In the genomic region with DNA sequence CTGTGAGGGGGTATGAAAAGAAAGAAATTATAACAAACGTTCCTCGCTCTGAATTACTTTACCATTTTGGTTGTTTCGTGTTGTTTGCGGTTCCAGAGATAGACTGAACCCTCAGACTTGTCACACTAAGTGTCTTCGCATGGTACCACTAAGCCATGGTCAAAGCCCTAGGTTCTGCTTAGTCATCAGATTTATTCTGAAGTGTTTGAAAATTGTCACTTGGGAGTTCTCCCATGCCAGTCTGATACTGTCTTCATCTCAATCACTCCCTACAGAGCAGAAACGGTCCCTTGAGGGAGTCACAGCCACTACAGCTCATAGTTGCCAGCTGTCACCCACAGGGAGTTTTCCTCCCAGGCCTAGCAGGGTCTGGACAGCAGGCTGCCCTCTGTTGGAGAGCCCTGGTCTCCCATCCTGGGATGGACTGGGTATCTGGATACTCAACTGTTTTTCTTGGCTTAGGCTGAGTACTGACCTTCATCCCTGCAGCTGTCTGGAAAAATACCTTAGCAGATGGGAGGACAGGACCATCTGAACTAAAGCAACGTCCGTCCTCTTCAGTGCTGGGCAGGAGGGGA, we compare ENCODE assay signal across 10 mouse cellular contexts. TPM values are rescaled to one million over a fixed set of nuclear protein-coding genes. Genes with fewer than 3 reads are reported as not detected.
DNase-seq lines count a peak whose midpoint lies in the region; ATAC-seq and TF ChIP-seq lines count a peak whose summit lies in the region.
"Had no signal": no experiment of that assay in that cellular context is flagged by ENCODE, and none has a peak within 500 bp of the region (broad histone marks: within the 10 kb centered on the region; RNA-seq: fewer than 3 reads in every experiment).

No protein-coding gene starts in this region.

- ATAC-seq in kidney, embryonic 15.5 days (replicated peaks; ENCODE audit: low FRiP score): no peak
- no peak for ATAC-seq in liver, postnatal 0 days
- no peak for ATAC-seq in activated CD4-positive, CD25-positive, alpha-beta regulatory T cell, adult 4 months

- TF ChIP-seq CTCF in liver, postnatal 0 days (IDR thresholded peaks at IDR 0.05; ENCODE audit: low read depth): peak; percentile 51

- no peak overlapping the region for H3K4me3 ChIP-seq in kidney, embryonic 15.5 days (replicated peaks)
- H3K4me3 ChIP-seq in liver, postnatal 0 days (ENCODE audit: low read depth, low read length): no peak overlapping the region
- H3K4me3 ChIP-seq: midbrain, embryonic 12.5 days had no signal

- no peaks in the 10 kb centered on the region for H3K9me3 ChIP-seq in kidney, embryonic 15.5 days (replicated peaks)
- no peaks in the 10 kb centered on the region for H3K9me3 ChIP-seq in liver, postnatal 0 days (ENCODE audit: low read length)
- H3K9me3 ChIP-seq: midbrain, embryonic 12.5 days had no signal

- no peak overlapping the region for H3K4me2 ChIP-seq in kidney, embryonic 15.5 days
- H3K4me2 ChIP-seq in liver, postnatal 0 days (ENCODE audit: low read depth, low read length): no peak overlapping the region
- H3K4me2 ChIP-seq: midbrain, embryonic 12.5 days had no signal

- peaks cover 11% of the 10 kb centered on the region; the same call in 1 of the 2 replicates for H3K4me1 ChIP-seq in kidney, embryonic 15.5 days
- peaks cover 4% of the 10 kb centered on the region; the same call in 1 of the 2 replicates for H3K4me1 ChIP-seq in liver, postnatal 0 days (ENCODE audit: insufficient read depth)

- H3K9ac ChIP-seq in kidney, embryonic 15.5 days: no peak overlapping the region
- no peak overlapping the region for H3K9ac ChIP-seq in liver, postnatal 0 days (replicated peaks)

- H3K27me3 ChIP-seq in kidney, embryonic 15.5 days: peaks cover 25% of the 10 kb centered on the region
- H3K27me3 ChIP-seq in liver, postnatal 0 days (ENCODE audit: insufficient read depth, low read length): no peaks in the 10 kb centered on the region; the same call in none of the 2 replicates

- 59% methylated on average over 8 of the region's 8 CpGs for WGBS in kidney, embryonic 15.5 days
- WGBS in liver, postnatal 0 days (ENCODE audit: insufficient replicate concordance): 62% methylated on average over 8 of the region's 8 CpGs

- no peak for TF ChIP-seq EP300 in liver, postnatal 0 days (IDR thresholded peaks at IDR 0.05; ENCODE audit: low read depth)

- H3K27ac ChIP-seq in kidney, embryonic 15.5 days: no peak overlapping the region
- H3K27ac ChIP-seq in liver, postnatal 0 days (ENCODE audit: low read depth): no peak overlapping the region
- H3K27ac ChIP-seq: midbrain, embryonic 12.5 days had no signal

- no peaks in the 10 kb centered on the region for H3K36me3 ChIP-seq in kidney, embryonic 15.5 days
- no peaks in the 10 kb centered on the region for H3K36me3 ChIP-seq in liver, postnatal 0 days (replicated peaks; ENCODE audit: insufficient read depth, low read length)

- DNase-seq in cerebellum, adult 18-20 months: peak; percentile 40 to 56
- no peak for DNase-seq in cerebellum, adult 11 months
- peak; percentile 39 for DNase-seq in kidney, adult 18-20 months
- peak; percentile 52 for DNase-seq in adrenal gland, postnatal 25 days
- no peak for DNase-seq in liver, postnatal 0 days
- DNase-seq in right cerebral cortex, postnatal 4 days: no peak
- DNase-seq: heart, postnatal 36 days had no signal

RNA-seq across cellular contexts. Expression of gene Pip4k2c, which starts 15.0 kb away (rescaled TPM):
- polyA plus RNA-seq in kidney, embryonic 15.5 days (2015; fragmentation: Nextera tagmentation; extraction: Ambion mirVana): 41.1 and 43.5 TPM in 2 replicates
- total RNA-seq in adrenal gland, postnatal 25 days (2021): 38.4 and 48.8 TPM in 2 replicates
- polyA plus RNA-seq in liver, postnatal 0 days (2015; fragmentation: Nextera tagmentation; extraction: Ambion mirVana): 14.7 and 17.7 TPM in 2 replicates
- 10 to 100 TPM; 24.2 to 27.8 TPM for polyA plus RNA-seq in activated CD4-positive, CD25-positive, alpha-beta regulatory T cell, adult 4 months (2017; shearing (Covaris generic))

RNA-seq across cellular contexts. Expression of gene Dtx3, which starts 30.9 kb away (rescaled TPM):
- polyA plus RNA-seq in kidney, embryonic 15.5 days (2015; fragmentation: Nextera tagmentation; extraction: Ambion mirVana): 100 and 129 TPM in 2 replicates
- total RNA-seq in adrenal gland, postnatal 25 days (2021): 89.7 and 96.8 TPM in 2 replicates
- 8.8 and 8.9 TPM in 2 replicates for polyA plus RNA-seq in liver, postnatal 0 days (2015; fragmentation: Nextera tagmentation; extraction: Ambion mirVana)
- 10 to 100 TPM; 40.6 to 42.9 TPM for polyA plus RNA-seq in activated CD4-positive, CD25-positive, alpha-beta regulatory T cell, adult 4 months (2017; shearing (Covaris generic))

RNA-seq across cellular contexts. Expression of gene Arhgef25, which starts 36.5 kb away (rescaled TPM):
- polyA plus RNA-seq in kidney, embryonic 15.5 days (2015; fragmentation: Nextera tagmentation; extraction: Ambion mirVana): 40.6 and 52.6 TPM in 2 replicates
- total RNA-seq in adrenal gland, postnatal 25 days (2021): 27.9 and 28.7 TPM in 2 replicates
- polyA plus RNA-seq in liver, postnatal 0 days (2015; fragmentation: Nextera tagmentation; extraction: Ambion mirVana): 1.9 and 2.6 TPM in 2 replicates
- polyA plus RNA-seq in activated CD4-positive, CD25-positive, alpha-beta regulatory T cell, adult 4 months (2017; shearing (Covaris generic)): not detected

RNA-seq across cellular contexts. Expression of gene Kif5a, which starts 36.7 kb away (rescaled TPM):
- polyA plus RNA-seq in kidney, embryonic 15.5 days (2015; fragmentation: Nextera tagmentation; extraction: Ambion mirVana): 1.1 and 1.9 TPM in 2 replicates
- 8.6 and 13.1 TPM in 2 replicates for total RNA-seq in adrenal gland, postnatal 25 days (2021)
- 0.06 TPM in 2 replicates for polyA plus RNA-seq in liver, postnatal 0 days (2015; fragmentation: Nextera tagmentation; extraction: Ambion mirVana)
- under 1 TPM; 0.18 to 0.70 TPM for polyA plus RNA-seq in activated CD4-positive, CD25-positive, alpha-beta regulatory T cell, adult 4 months (2017; shearing (Covaris generic))

RNA-seq across cellular contexts. Expression of gene Dctn2, which starts 39.8 kb away (rescaled TPM):
- 169 and 189 TPM in 2 replicates for polyA plus RNA-seq in kidney, embryonic 15.5 days (2015; fragmentation: Nextera tagmentation; extraction: Ambion mirVana)
- total RNA-seq in adrenal gland, postnatal 25 days (2021): 159 and 197 TPM in 2 replicates
- 65.3 and 67.4 TPM in 2 replicates for polyA plus RNA-seq in liver, postnatal 0 days (2015; fragmentation: Nextera tagmentation; extraction: Ambion mirVana)
- polyA plus RNA-seq in activated CD4-positive, CD25-positive, alpha-beta regulatory T cell, adult 4 months (2017; shearing (Covaris generic)): 10 to 100 TPM; 55.4 to 60.6 TPM

Comparison
In these comparisons a context has a peak if more than half of its experiments do, and no peak if none do; other contexts are left out.
1. DNase-seq: peak in cerebellum, adult 18-20 months (2 of 2), kidney, adult 18-20 months (single experiment) and adrenal gland, postnatal 25 days (single experiment); none in cerebellum, adult 11 months (single experiment), liver, postnatal 0 days (single experiment) and right cerebral cortex, postnatal 4 days (single experiment).
2. RNA of gene Arhgef25, which starts 36.5 kb away (polyA plus RNA-seq): 40.6 to 52.6 TPM in kidney, embryonic 15.5 days; 1.9 to 2.6 TPM in liver, postnatal 0 days and not detected in activated CD4-positive, CD25-positive, alpha-beta regulatory T cell, adult 4 months; every median in the first group is over 10 times any median in the second.